8 mouse cellular contexts compared by ENCODE assay signal in genomic region chr4:133493895-133494294, GRCm38 (mm10). TPM values are rescaled to one million over a fixed set of nuclear protein-coding genes. Genes with fewer than 3 reads are reported as not detected.
DNase-seq lines count a peak whose midpoint lies in the region; ATAC-seq and TF ChIP-seq lines count a peak whose summit lies in the region.

No protein-coding gene starts in this region.

- no peak for TF ChIP-seq CTCF in layer of hippocampus, adult 2 months (conservative IDR thresholded peaks at IDR 0.05)

- H3K36me3 ChIP-seq in embryonic facial prominence, embryonic 15.5 days = no peaks in the 10 kb centered on the region
- no peaks in the 10 kb centered on the region for H3K36me3 ChIP-seq in intestine, embryonic 16.5 days (ENCODE audit: control insufficient read depth, insufficient read depth, low read length)
- no peaks in the 10 kb centered on the region for H3K36me3 ChIP-seq in midbrain, embryonic 12.5 days

- peak overlapping the region; percentile 54 for H3K4me2 ChIP-seq in embryonic facial prominence, embryonic 15.5 days (replicated peaks)
- H3K4me2 ChIP-seq in intestine, embryonic 16.5 days (ENCODE audit: low read depth, low read length) = peak overlapping the region; percentile 80
- peak overlapping the region; percentile 48 for H3K4me2 ChIP-seq in midbrain, embryonic 12.5 days (replicated peaks)

- DNase-seq in layer of hippocampus, adult 2 months (ENCODE audit: low spot score in 2 of 2) = no peak
- no peak for DNase-seq in layer of hippocampus, adult 8-10 months (ENCODE audit: low spot score in 2 of 2)
- DNase-seq in left cerebral cortex, postnatal 4 days = no peak
- no peak for DNase-seq in retina, embryonic 14.5 days (ENCODE audit: low spot score)
- no peak for DNase-seq in cerebellum, adult 11-12 months

- H3K4me1 ChIP-seq in embryonic facial prominence, embryonic 15.5 days = peaks cover 31% of the 10 kb centered on the region
- H3K4me1 ChIP-seq in intestine, embryonic 16.5 days (ENCODE audit: control insufficient read depth, insufficient read depth, low read length) = peaks cover 31% of the 10 kb centered on the region
- H3K4me1 ChIP-seq in midbrain, embryonic 12.5 days = peaks cover 18% of the 10 kb centered on the region

- H3K27ac ChIP-seq in layer of hippocampus, adult 2 months = no peak overlapping the region
- no peak overlapping the region; the same call in 1 of the 2 replicates for H3K27ac ChIP-seq in embryonic facial prominence, embryonic 15.5 days (replicated peaks)
- peak overlapping the region; percentile 61 for H3K27ac ChIP-seq in intestine, embryonic 16.5 days (ENCODE audit: low read length)
- H3K27ac ChIP-seq in midbrain, embryonic 12.5 days (replicated peaks) = no peak overlapping the region

- H3K4me3 ChIP-seq in layer of hippocampus, adult 2 months = peak overlapping the region; percentile 54
- H3K4me3 ChIP-seq in embryonic facial prominence, embryonic 15.5 days (replicated peaks) = peak overlapping the region; percentile 30
- H3K4me3 ChIP-seq in intestine, embryonic 16.5 days (ENCODE audit: low read length) = peak overlapping the region; percentile 40
- peak overlapping the region; percentile 25; the same call in 1 of the 2 replicates for H3K4me3 ChIP-seq in midbrain, embryonic 12.5 days

- intact Hi-C loops in left cerebral cortex, postnatal 4 days (cut with DNase I) = no loop called here

- peaks cover 41% of the 10 kb centered on the region for H3K27me3 ChIP-seq in embryonic facial prominence, embryonic 15.5 days
- H3K27me3 ChIP-seq in intestine, embryonic 16.5 days (replicated peaks; ENCODE audit: control insufficient read depth, insufficient read depth, low read length) = peaks cover 36% of the 10 kb centered on the region
- peaks cover 61% of the 10 kb centered on the region for H3K27me3 ChIP-seq in midbrain, embryonic 12.5 days

- H3K9me3 ChIP-seq in embryonic facial prominence, embryonic 15.5 days (replicated peaks) = no peaks in the 10 kb centered on the region
- H3K9me3 ChIP-seq in intestine, embryonic 16.5 days (ENCODE audit: control insufficient read depth, low read length) = no peaks in the 10 kb centered on the region
- H3K9me3 ChIP-seq in midbrain, embryonic 12.5 days = no peaks in the 10 kb centered on the region

- 22% methylated on average over 12 of the region's 12 CpGs for WGBS in embryonic facial prominence, embryonic 15.5 days
- 15% methylated on average over 9 of the region's 12 CpGs for WGBS in intestine, embryonic 16.5 days
- WGBS in midbrain, embryonic 12.5 days = 23% methylated on average over 9 of the region's 12 CpGs

- peak overlapping the region; percentile 1; the same call in 1 of the 2 replicates for H3K9ac ChIP-seq in embryonic facial prominence, embryonic 15.5 days
- peak overlapping the region; percentile 48 for H3K9ac ChIP-seq in intestine, embryonic 16.5 days (ENCODE audit: low read depth, low read length)
- no peak overlapping the region for H3K9ac ChIP-seq in midbrain, embryonic 12.5 days (replicated peaks)

- no peak for ATAC-seq in embryonic facial prominence, embryonic 15.5 days (ENCODE audit: insufficient number of reproducible peaks, low FRiP score, low TSS enrichment, low read depth)
- ATAC-seq in intestine, embryonic 16.5 days = no peak
- ATAC-seq in midbrain, embryonic 12.5 days (ENCODE audit: low FRiP score, low read depth) = no peak

RNA-seq across cellular contexts. Expression of gene Trnp1, which starts 4.5 kb away (rescaled TPM):
- 100 to 1,000 TPM; 154 to 165 TPM for total RNA-seq in layer of hippocampus, adult 2 months (2021)
- total RNA-seq in layer of hippocampus, adult 8-10 months (2022) = 100 to 1,000 TPM; 159 to 177 (median 165) TPM
- polyA plus RNA-seq in embryonic facial prominence, embryonic 15.5 days (2015; fragmentation: Nextera tagmentation; extraction: Ambion mirVana) = 8.0 and 9.1 TPM in 2 replicates
- polyA plus RNA-seq in intestine, embryonic 16.5 days (2015; fragmentation: Nextera tagmentation; extraction: Ambion mirVana) = 0.70 and 0.81 TPM in 2 replicates
- 1.9 and 2.3 TPM in 2 replicates for polyA plus RNA-seq in midbrain, embryonic 12.5 days (2016; fragmentation: Nextera tagmentation; extraction: Ambion mirVana)
- 10 to 100 TPM; 49.4 to 54.1 TPM for total RNA-seq in left cerebral cortex, postnatal 4 days (2021)

RNA-seq across cellular contexts. Expression of gene Tent5b, which starts 14.0 kb away (rescaled TPM):
- total RNA-seq in layer of hippocampus, adult 2 months (2021) = not detected
- total RNA-seq in layer of hippocampus, adult 8-10 months (2022) = under 1 TPM in 2 of 4 experiments, not detected in 2; 0.14 to 0.31 TPM
- 9.7 and 11.2 TPM in 2 replicates for polyA plus RNA-seq in embryonic facial prominence, embryonic 15.5 days (2015; fragmentation: Nextera tagmentation; extraction: Ambion mirVana)
- 0.66 and 0.73 TPM in 2 replicates for polyA plus RNA-seq in intestine, embryonic 16.5 days (2015; fragmentation: Nextera tagmentation; extraction: Ambion mirVana)
- polyA plus RNA-seq in midbrain, embryonic 12.5 days (2016; fragmentation: Nextera tagmentation; extraction: Ambion mirVana) = 0.13 and 0.60 TPM in 2 replicates
- total RNA-seq in left cerebral cortex, postnatal 4 days (2021) = not detected

RNA-seq across cellular contexts. Expression of gene Kdf1, which starts 24.9 kb away (rescaled TPM):
- under 1 TPM in 1 of 2 experiments, not detected in 1; 0.34 TPM for total RNA-seq in layer of hippocampus, adult 2 months (2021)
- total RNA-seq in layer of hippocampus, adult 8-10 months (2022) = 1 to 10 TPM in 2 of 4 experiments, under 1 TPM in 2; 0.45 to 2.0 (median 1.2) TPM
- 25.4 and 30.2 TPM in 2 replicates for polyA plus RNA-seq in embryonic facial prominence, embryonic 15.5 days (2015; fragmentation: Nextera tagmentation; extraction: Ambion mirVana)
- 55.3 and 59.9 TPM in 2 replicates for polyA plus RNA-seq in intestine, embryonic 16.5 days (2015; fragmentation: Nextera tagmentation; extraction: Ambion mirVana)
- 0.57 and 0.89 TPM in 2 replicates for polyA plus RNA-seq in midbrain, embryonic 12.5 days (2016; fragmentation: Nextera tagmentation; extraction: Ambion mirVana)
- under 1 TPM in 1 of 2 experiments, not detected in 1; 0.46 TPM for total RNA-seq in left cerebral cortex, postnatal 4 days (2021)

RNA-seq across cellular contexts. Expression of gene Nudc, which starts 51.9 kb away (rescaled TPM):
- total RNA-seq in layer of hippocampus, adult 2 months (2021) = 100 to 1,000 TPM; 123 to 128 TPM
- 100 to 1,000 TPM; 120 to 138 (median 128) TPM for total RNA-seq in layer of hippocampus, adult 8-10 months (2022)
- 314 and 355 TPM in 2 replicates for polyA plus RNA-seq in embryonic facial prominence, embryonic 15.5 days (2015; fragmentation: Nextera tagmentation; extraction: Ambion mirVana)
- polyA plus RNA-seq in intestine, embryonic 16.5 days (2015; fragmentation: Nextera tagmentation; extraction: Ambion mirVana) = 214 and 228 TPM in 2 replicates
- polyA plus RNA-seq in midbrain, embryonic 12.5 days (2016; fragmentation: Nextera tagmentation; extraction: Ambion mirVana) = 370 and 391 TPM in 2 replicates
- total RNA-seq in left cerebral cortex, postnatal 4 days (2021) = 100 to 1,000 TPM; 119 to 121 TPM

RNA-seq across cellular contexts. Expression of gene Nr0b2, which starts 59.3 kb away (rescaled TPM):
- not detected for total RNA-seq in layer of hippocampus, adult 2 months (2021)
- not detected for total RNA-seq in layer of hippocampus, adult 8-10 months (2022)
- 0.15 TPM in 1 of 2 replicates, not detected in the other for polyA plus RNA-seq in embryonic facial prominence, embryonic 15.5 days (2015; fragmentation: Nextera tagmentation; extraction: Ambion mirVana)
- polyA plus RNA-seq in intestine, embryonic 16.5 days (2015; fragmentation: Nextera tagmentation; extraction: Ambion mirVana) = 9.2 and 10.3 TPM in 2 replicates
- polyA plus RNA-seq in midbrain, embryonic 12.5 days (2016; fragmentation: Nextera tagmentation; extraction: Ambion mirVana) = not detected in 2 replicates
- total RNA-seq in left cerebral cortex, postnatal 4 days (2021) = not detected
